Mouse (Mus musculus): ENCODE measurements around the gene Gje1. TPM values are rescaled to one million over a fixed set of nuclear protein-coding genes. Genes with fewer than 3 reads are reported as not detected.

Gene Gje1
- not detected in 2 replicates for polyA plus RNA-seq (2021; fragmentation: Nextera tagmentation)
- long read RNA-seq, experiment 1: 0 reads
- long read RNA-seq, experiment 2: 0 reads

DNA sequence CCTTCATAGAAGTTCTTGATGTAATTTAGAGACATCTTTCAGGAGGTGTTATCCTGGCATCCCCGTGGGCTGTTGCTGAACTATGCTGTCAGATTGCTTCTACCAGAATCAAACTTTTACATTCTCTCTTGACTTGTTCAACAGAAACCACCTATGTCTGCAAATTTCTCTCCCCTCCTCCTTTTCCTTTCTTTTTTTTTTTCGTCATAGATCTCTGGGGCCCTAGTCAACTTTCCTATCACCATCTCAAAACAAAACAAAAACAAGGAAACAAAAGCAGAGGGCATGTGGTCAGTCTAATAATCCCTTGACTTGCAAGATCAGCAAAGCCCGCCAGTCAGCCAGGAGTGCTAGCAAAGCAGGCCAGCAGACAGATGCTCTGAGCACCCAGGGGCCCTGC, at the start of gene Gje1:
Gene Gje1, minus strand, starts transcription at position 101 of the 400 bp plus-strand sequence.

DNA sequence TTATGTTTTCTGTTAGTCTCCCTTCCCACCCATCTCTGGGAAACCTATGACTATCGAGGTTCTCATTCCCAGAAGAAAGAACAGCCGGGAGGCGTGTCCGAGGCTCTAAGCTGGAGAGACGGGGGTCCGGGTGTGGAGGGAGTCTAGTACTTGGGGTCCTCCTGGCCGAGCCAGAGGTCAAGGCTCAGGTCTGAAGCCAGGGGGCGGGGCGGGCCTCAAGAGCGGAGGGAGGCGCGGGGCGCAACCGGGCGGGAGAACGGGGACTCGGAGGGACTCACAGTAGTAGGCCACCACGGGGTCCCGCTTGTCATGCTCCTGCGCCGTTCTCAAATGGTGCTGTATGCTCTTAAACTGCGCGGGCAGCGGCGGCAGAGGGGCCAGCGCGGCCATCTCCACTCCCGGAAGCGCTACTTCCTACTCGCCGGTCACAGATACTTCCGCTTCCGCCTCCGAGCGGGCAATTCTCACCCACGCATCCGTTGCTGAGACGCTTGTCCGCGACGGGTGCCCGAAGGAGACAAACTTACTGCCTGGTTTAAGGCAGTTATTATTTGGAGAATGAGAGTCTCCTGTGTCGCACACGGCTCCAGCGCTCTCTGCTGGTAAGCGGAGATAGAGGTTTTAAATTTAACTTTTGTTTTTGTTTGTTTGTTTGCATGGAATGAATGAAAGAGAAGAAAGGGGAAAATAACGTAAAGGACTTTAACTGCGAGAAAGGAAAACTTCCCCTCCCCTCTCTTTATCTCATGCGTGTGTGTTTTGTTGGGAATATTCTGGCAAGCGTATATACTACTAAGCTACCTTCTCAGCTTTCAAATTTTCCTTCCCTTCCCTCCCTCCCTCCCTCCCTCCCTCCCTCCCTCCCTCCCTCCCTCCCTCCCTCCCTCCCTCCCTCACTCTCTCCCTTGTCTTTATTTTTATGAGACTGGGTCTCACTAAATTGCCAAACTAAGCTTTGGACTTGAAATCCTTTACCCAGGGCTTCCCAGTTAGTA, 12.6 kb downstream of the Gje1 start, which contains the start of the genes Vta1 and Nmbr:
Gene Vta1, minus strand, starts transcription at position 489 of the 995 bp plus-strand sequence.
Gene Nmbr, plus strand, starts transcription at position 520 of the 995 bp plus-strand sequence.

Other genes with a start within 250 kb of the Gje1 start
- gene Adgrg6, start 172.6 kb downstream of the Gje1 start, polyA plus RNA-seq (2021; fragmentation: Nextera tagmentation): 0.34 and 0.43 TPM in 2 replicates
- 117 and 118 TPM in 2 replicates for gene Vta1, start 12.7 kb downstream of the Gje1 start, polyA plus RNA-seq (2021; fragmentation: Nextera tagmentation)
- gene Nmbr, start 12.6 kb downstream of the Gje1 start, polyA plus RNA-seq (2021; fragmentation: Nextera tagmentation): 1.7 and 2.8 TPM in 2 replicates